Mouse (Mus musculus) lung, postnatal 0 days (tissue): ENCODE measurements around the gene Plppr5. TPM values are rescaled to one million over a fixed set of nuclear protein-coding genes. Genes with fewer than 3 reads are reported as not detected.
A peak's percentile ranks its signal among the peaks of the same experiment; 100 is the strongest.

Source experiments
- ATAC-seq: fragments of 200-750 bp; cut with Nextera tagmentation; 2 replicates; pipeline ENCODE4 v1.8.0; 2017; ENCODE audit warnings: moderate library complexity
- DNase-seq: peaks from one replicate; pipeline ENCODE4 v3.0.0-alpha.2; 2016; ENCODE audit warnings: low spot score
- H3K27ac ChIP-seq: fragments of 300-500 bp; sonication (generic); 2 replicates; pipeline ENCODE4 v1.5.1; 2014; ENCODE audit warnings: antibody characterized with exemption, mild to moderate bottlenecking, low read length, mixed read lengths
- H3K27me3 ChIP-seq: fragments of 300-500 bp; sonication (generic); replicated peaks from 2 replicates; pipeline ENCODE4 v1.6.1; 2014; ENCODE audit warnings: low read length, mixed read lengths; ENCODE audit not compliant: insufficient read depth
- H3K36me3 ChIP-seq: fragments of 300-500 bp; sonication (generic); 2 replicates; pipeline ENCODE4 v1.6.1; 2014; ENCODE audit warnings: low read length, mixed read lengths; ENCODE audit not compliant: insufficient read depth
- H3K4me1 ChIP-seq: fragments of 300-500 bp; sonication (generic); 2 replicates; pipeline ENCODE4 v1.6.1; 2014; ENCODE audit warnings: antibody characterized with exemption, low read depth, low read length, mixed read lengths; ENCODE audit not compliant: insufficient read depth
- H3K4me2 ChIP-seq: fragments of 300-500 bp; sonication (generic); replicated peaks from 2 replicates; pipeline ENCODE4 v1.6.1; 2014; ENCODE audit warnings: low read depth, mild to moderate bottlenecking, low read length, moderate library complexity, mixed read lengths
- H3K4me3 ChIP-seq: fragments of 300-500 bp; sonication (generic); 2 replicates; pipeline ENCODE4 v1.5.1; 2014; ENCODE audit warnings: low read depth, low read length
- H3K9ac ChIP-seq: fragments of 300-500 bp; sonication (generic); replicated peaks from 2 replicates; pipeline ENCODE4 v1.6.1; 2014; ENCODE audit warnings: low read depth, mild to moderate bottlenecking
- H3K9me3 ChIP-seq: fragments of 300-500 bp; sonication (generic); 2 replicates; pipeline ENCODE4 v1.6.1; 2016; ENCODE audit warnings: low read length, mixed read lengths
- CTCF ChIP-seq: IDR thresholded peaks from 2 replicates; pipeline ENCODE4 v1.5.1; 2016; ENCODE audit warnings: antibody characterized with exemption, mild to moderate bottlenecking
- EP300 ChIP-seq: IDR thresholded peaks from 2 replicates; pipeline ENCODE4 v1.6.1; 2016; ENCODE audit warnings: antibody characterized with exemption, mild to moderate bottlenecking, control low read depth
- WGBS: fragments of 180-500 bp; shearing (Covaris S2); extraction: QIAGEN DNeasy Blood & Tissue Kit; methylation state at CpG from one replicate; pipeline ENCODE4 v1.1.7; 2014; 5-methylcytosine and 5-hydroxymethylcytosine counted together
- polyA plus RNA-seq: library from polyadenylated mRNA; unstranded; fragments of >200 nt; fragmentation: Nextera tagmentation; extraction: Ambion mirVana; gene quantifications from 2 replicates; pipeline ENCODE4 v1.2.1, GENCODE M21; 2015

The Plppr5 gene
- polyA plus RNA-seq, 1 experiment from 2014 or later = 0.12 TPM

DNA sequence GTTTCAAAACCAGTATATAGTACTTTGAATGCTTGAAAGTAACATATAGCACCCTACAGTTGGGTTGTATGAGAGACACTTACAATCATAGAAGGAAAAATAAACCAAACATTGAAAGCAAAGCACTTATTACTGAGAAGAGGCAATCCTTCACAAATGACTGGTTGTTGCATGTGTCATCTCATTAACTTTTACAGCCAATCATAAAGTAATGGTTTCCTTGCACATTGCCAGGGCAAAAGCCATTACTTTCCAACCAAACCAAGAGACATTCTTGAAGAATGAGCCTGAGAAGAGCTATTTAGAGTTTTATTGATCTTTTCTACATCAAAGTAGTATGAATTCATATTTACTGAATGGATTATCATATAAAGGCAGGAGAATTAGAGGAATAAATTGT lies 148.8 kb downstream of the Plppr5 start:
- TF ChIP-seq EP300 (no peak), CTCF (no peak)
- no peaks in the 10 kb centered on the region for H3K36me3 ChIP-seq
- H3K27me3 ChIP-seq = no peaks in the 10 kb centered on the region
- ATAC-seq (no peak), DNase-seq (no peak)
- no peak overlapping the region for H3K9ac ChIP-seq
- H3K4me2 ChIP-seq = no peak overlapping the region
- H3K4me3 ChIP-seq = no peak overlapping the region
- no peaks in the 10 kb centered on the region for H3K9me3 ChIP-seq
- H3K4me1 ChIP-seq = no peaks in the 10 kb centered on the region
- H3K27ac ChIP-seq = no peak overlapping the region

DNA sequence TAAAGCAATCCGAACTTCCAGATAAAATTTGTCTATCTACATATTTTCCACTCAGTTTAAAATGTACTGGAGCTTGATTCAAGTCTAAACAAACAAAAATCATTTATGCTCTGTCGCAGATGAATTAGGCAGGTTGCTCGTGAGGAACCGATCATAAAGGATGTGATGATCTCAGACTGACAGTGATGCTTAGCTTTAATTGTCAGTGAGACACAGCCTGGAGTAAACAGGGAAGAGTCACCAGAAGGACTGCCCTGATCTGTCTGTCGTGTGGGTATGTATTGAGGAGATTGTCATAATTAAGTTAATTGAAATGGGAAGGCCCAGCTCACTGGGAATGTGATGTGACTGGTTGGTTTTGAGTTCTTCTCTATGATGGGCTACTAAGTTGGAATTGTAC lies 149.9 kb downstream of the Plppr5 start:
- TF ChIP-seq CTCF (no peak), EP300 (no peak)
- H3K4me3 ChIP-seq = no peak overlapping the region
- no peaks in the 10 kb centered on the region for H3K36me3 ChIP-seq
- no peak for ATAC-seq
- no peaks in the 10 kb centered on the region for H3K4me1 ChIP-seq
- no peak overlapping the region for H3K4me2 ChIP-seq
- H3K9ac ChIP-seq = no peak overlapping the region
- H3K27me3 ChIP-seq = no peaks in the 10 kb centered on the region
- no peak for DNase-seq
- no peak overlapping the region for H3K27ac ChIP-seq
- 68% methylated on average over 5 of the region's 5 CpGs for WGBS
- no peaks in the 10 kb centered on the region for H3K9me3 ChIP-seq

DNA sequence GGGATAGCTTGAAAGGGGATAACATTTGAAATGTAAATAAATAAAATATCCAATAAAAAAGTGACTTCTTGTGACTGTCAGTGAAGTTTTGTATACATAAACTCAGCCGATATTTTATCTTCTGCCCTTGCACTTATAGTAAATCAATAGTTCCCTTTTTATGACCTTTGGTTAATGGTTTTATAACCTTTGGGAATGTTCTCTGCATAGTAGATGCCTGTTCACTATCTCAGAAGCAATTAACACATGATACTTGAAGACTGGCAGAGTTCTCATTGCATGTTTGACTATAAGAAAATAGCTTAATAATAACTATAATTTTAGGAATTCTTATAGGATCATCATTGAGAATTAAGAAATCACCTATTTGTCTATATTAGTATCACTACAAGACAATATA lies 150.9 kb downstream of the Plppr5 start:
- Histone ChIP-seq H3K4me3 (no peak overlapping the region), H3K9ac (no peak overlapping the region), H3K36me3 (no peaks in the 10 kb centered on the region), H3K4me1 (no peaks in the 10 kb centered on the region), H3K27me3 (no peaks in the 10 kb centered on the region), H3K9me3 (no peaks in the 10 kb centered on the region), H3K4me2 (no peak overlapping the region), H3K27ac (no peak overlapping the region)
- 65% methylated on average over 1 of the region's 1 CpGs for WGBS
- DNase-seq (no peak), ATAC-seq (no peak)
- TF ChIP-seq EP300 = no peak
- TF ChIP-seq CTCF = no peak

DNA sequence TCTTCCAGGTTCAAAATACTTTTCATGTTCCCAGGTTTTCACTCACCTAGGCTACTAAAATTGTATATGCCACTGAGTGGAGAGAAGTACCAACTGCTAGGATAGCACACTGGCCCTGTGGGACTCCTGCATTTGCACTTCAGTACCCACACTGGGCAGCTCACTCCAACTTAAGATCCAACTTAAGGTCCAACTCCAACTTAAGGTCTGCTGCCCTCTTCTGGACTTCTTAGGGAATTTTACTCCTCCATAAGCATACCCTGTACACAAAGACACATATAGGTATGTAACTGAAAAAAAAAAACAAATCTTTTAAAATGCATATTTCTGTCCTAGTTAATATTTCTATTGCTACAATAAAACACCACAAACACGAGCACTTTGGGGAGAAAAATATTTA lies 153.5 kb downstream of the Plppr5 start:
- DNase-seq (peak; percentile 13), ATAC-seq (no peak)
- Histone ChIP-seq H3K4me2 (no peak overlapping the region), H3K9ac (no peak overlapping the region), H3K4me1 (no peaks in the 10 kb centered on the region), H3K4me3 (no peak overlapping the region), H3K27ac (no peak overlapping the region), H3K9me3 (no peaks in the 10 kb centered on the region), H3K27me3 (no peaks in the 10 kb centered on the region), H3K36me3 (no peaks in the 10 kb centered on the region)
- WGBS = 26% methylated on average over 1 of the region's 1 CpGs
- peak; percentile 42; the same call in 1 of the 2 replicates for TF ChIP-seq CTCF
- TF ChIP-seq EP300 = no peak

DNA sequence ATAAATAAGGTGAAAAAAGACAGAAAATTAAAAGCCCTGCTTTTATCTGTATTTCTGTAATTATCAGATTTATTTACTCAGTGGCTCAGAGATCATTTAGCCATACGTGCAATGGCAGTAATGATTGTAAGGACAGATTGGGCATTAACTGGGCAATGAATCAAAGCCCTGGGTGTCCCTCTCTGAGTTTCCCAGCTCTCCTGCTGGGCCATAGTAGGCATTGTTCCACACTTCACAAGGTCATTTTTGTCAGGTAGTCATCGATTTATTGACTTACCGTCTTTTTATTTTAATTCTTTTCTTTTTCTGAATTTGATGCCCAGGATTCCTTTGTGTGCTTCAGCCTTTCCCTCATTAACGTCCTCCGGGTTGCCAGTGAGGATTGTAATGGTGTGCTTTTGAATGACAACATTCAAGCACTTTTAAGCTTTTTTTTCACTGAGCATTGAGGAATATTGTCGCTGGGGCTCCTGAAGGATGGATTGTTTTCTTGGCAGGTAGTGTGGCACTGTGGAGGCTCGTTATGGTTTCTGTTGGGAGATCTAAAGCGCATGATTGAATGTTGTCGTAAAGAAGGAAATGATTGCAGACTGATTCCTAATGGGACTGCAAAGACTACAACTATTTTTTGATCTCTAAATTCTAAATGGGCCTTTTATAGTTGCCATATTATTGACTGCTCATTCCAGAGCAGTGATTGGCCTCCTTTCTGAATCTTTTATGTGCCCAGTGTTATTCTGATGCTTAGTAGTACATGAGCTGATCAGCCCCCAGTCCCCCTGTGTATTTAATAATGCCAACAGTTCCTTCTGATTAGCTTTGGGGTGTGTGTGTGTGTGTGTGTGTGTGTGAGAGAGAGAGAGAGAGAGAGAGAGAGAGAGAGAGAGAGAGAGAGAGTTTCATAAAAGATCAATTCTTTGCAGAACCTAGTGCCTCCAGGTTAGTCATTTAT lies 154.8 kb downstream of the Plppr5 start:
- TF ChIP-seq EP300 (no peak), CTCF (no peak)
- ATAC-seq = no peak
- WGBS = 72% methylated on average over 9 of the region's 9 CpGs
- Histone ChIP-seq H3K27ac (no peak overlapping the region), H3K4me2 (no peak overlapping the region), H3K4me1 (no peaks in the 10 kb centered on the region), H3K36me3 (no peaks in the 10 kb centered on the region), H3K9ac (no peak overlapping the region), H3K27me3 (no peaks in the 10 kb centered on the region), H3K4me3 (no peak overlapping the region), H3K9me3 (no peaks in the 10 kb centered on the region)
- DNase-seq = no peak

DNA sequence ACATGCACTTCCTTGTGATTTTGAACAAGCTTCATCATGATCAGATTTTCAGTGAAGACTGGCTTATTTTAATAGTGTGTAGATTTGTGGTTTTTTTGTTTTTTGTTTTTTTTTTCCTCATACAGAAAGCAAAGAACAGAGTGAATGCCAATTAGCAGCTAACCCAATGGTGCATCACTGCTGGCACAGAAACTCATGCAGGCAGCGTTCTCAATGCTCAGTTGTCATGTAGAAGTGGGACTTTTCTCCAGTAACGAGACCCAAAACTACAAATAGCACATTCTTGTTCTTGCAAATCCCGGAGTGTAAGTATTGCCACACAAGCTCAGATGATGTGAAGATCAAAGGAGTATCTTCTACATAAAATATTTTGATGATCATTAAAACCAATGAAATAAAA lies 156.9 kb downstream of the Plppr5 start:
- Histone ChIP-seq H3K27me3 (no peaks in the 10 kb centered on the region), H3K36me3 (no peaks in the 10 kb centered on the region), H3K9ac (no peak overlapping the region), H3K9me3 (no peaks in the 10 kb centered on the region), H3K27ac (no peak overlapping the region), H3K4me1 (no peaks in the 10 kb centered on the region), H3K4me2 (no peak overlapping the region), H3K4me3 (no peak overlapping the region)
- TF ChIP-seq EP300 (no peak), CTCF (no peak)
- DNase-seq (no peak), ATAC-seq (no peak)
- 53% methylated on average over 3 of the region's 3 CpGs for WGBS
